Mouse (Mus musculus) liver, adult 2 months (tissue): ENCODE results near the gene Abhd5. TPM values are rescaled to one million over a fixed set of nuclear protein-coding genes. Genes with fewer than 3 reads are reported as not detected.

Experiments used
- DNase-seq: peaks from one replicate; pipeline ENCODE4 v3.0.0-alpha.2; 2011; ENCODE audit warnings: low read depth, low spot score; ENCODE audit errors: extremely low read depth
- H3K27ac ChIP-seq: fragments of 200-500 bp; replicated peaks from 2 replicates; pipeline ENCODE4 v1.5.1; 2012; ENCODE audit warnings: low read depth, mild to moderate bottlenecking, control low read depth, inconsistent platforms, low read length; ENCODE audit not compliant: insufficient read depth
- H3K27me3 ChIP-seq: fragments of 200-500 bp; 2 replicates; pipeline ENCODE4 v1.6.1; 2012; ENCODE audit warnings: mild to moderate bottlenecking, moderate library complexity, low read length, inconsistent platforms; ENCODE audit not compliant: control insufficient read depth, insufficient read depth
- H3K36me3 ChIP-seq: fragments of 200-500 bp; 2 replicates; pipeline ENCODE4 v1.6.1; 2012; ENCODE audit warnings: low read length, inconsistent platforms; ENCODE audit not compliant: control insufficient read depth, insufficient read depth
- H3K4me1 ChIP-seq: fragments of 200-500 bp; 2 replicates; pipeline ENCODE4 v1.6.1; 2011; ENCODE audit warnings: low read length; ENCODE audit not compliant: control insufficient read depth, insufficient read depth
- H3K4me3 ChIP-seq: fragments of 200-500 bp; 2 replicates; pipeline ENCODE4 v1.5.1; 2011; ENCODE audit warnings: low read depth, mild to moderate bottlenecking, control low read depth, low read length, moderate library complexity; ENCODE audit not compliant: insufficient read depth
- H3K79me2 ChIP-seq: fragments of 200-500 bp; 2 replicates; pipeline ENCODE4 v1.6.1; 2012; ENCODE audit warnings: inconsistent platforms, mild to moderate bottlenecking, low read length, moderate library complexity; ENCODE audit not compliant: control insufficient read depth, insufficient read depth
- H3K9ac ChIP-seq: fragments of 200-500 bp; 2 replicates; pipeline ENCODE4 v1.6.1; 2012; ENCODE audit warnings: low read depth, mild to moderate bottlenecking, control low read depth, inconsistent platforms, low read length
- CTCF ChIP-seq: fragments of 200-500 bp; IDR thresholded peaks from 2 replicates; pipeline ENCODE4 v1.5.1; 2011; ENCODE audit warnings: low read depth, low read length, control low read depth
- POLR2A ChIP-seq: fragments of 200-500 bp; IDR thresholded peaks from 2 replicates; pipeline ENCODE4 v1.6.1; 2011; ENCODE audit warnings: low read length, control low read depth; ENCODE audit not compliant: insufficient read depth; ENCODE audit errors: extremely low read depth
- WGBS: fragments of 180-500 bp; shearing (Covaris S2); methylation state at CpG from one replicate; pipeline ENCODE4 v1.1.7; 2018; 5-methylcytosine and 5-hydroxymethylcytosine counted together
- polyA plus RNA-seq: library from polyadenylated mRNA; depleted of rRNA; stranded (reverse); fragments of >200 nt; gene quantifications from 2 replicates; pipeline ENCODE4 v1.2.3, GENCODE M21; 2012
- total RNA-seq: library from RNA; depleted of rRNA; stranded (reverse); fragments of >200 nt; gene quantifications from 2 replicates; pipeline ENCODE4 v1.2.3, GENCODE M21; 2014

Abhd5 gene
- total and polyA plus RNA-seq, 2 experiments, result 15.9 to 19.5 TPM

GRCm38 (mm10) chr9:122380959-122381358 lies 29.6 kb downstream of the Abhd5 start:
- no peak overlapping the region for H3K4me3 ChIP-seq
- no peak for DNase-seq
- H3K36me3 ChIP-seq, result peaks cover 54% of the 10 kb centered on the region
- WGBS, result 95% methylated on average over 6 of the region's 6 CpGs
- H3K27me3 ChIP-seq, result no peaks in the 10 kb centered on the region
- peaks cover 3% of the 10 kb centered on the region for H3K4me1 ChIP-seq
- no peak overlapping the region for H3K27ac ChIP-seq
- no peaks in the 10 kb centered on the region for H3K79me2 ChIP-seq
- no peak for TF ChIP-seq CTCF
- TF ChIP-seq POLR2A, result no peak
- H3K9ac ChIP-seq, result no peak overlapping the region

- peaks cover 3% of the 10 kb centered on the region for H3K4me1 ChIP-seq
- H3K9ac ChIP-seq, result no peak overlapping the region
- H3K27ac ChIP-seq, result no peak overlapping the region
- no peak overlapping the region for H3K4me3 ChIP-seq
- H3K36me3 ChIP-seq, result peaks cover 48% of the 10 kb centered on the region
- no peak for TF ChIP-seq CTCF
- TF ChIP-seq POLR2A, result no peak
- no peaks in the 10 kb centered on the region for H3K27me3 ChIP-seq
- DNase-seq, result no peak
- H3K79me2 ChIP-seq, result no peaks in the 10 kb centered on the region
- WGBS, result 95% methylated on average over 6 of the region's 6 CpGs
These were observed 30.6 kb downstream of the Abhd5 start for GRCm38 (mm10) chr9:122382006-122382405.

- no peak for DNase-seq
- H3K27ac ChIP-seq, result no peak overlapping the region
- no peaks in the 10 kb centered on the region for H3K27me3 ChIP-seq
- H3K36me3 ChIP-seq, result peaks cover 24% of the 10 kb centered on the region
- H3K9ac ChIP-seq, result no peak overlapping the region
- no peak overlapping the region for H3K4me3 ChIP-seq
- no peaks in the 10 kb centered on the region for H3K4me1 ChIP-seq
- no peaks in the 10 kb centered on the region for H3K79me2 ChIP-seq
- no peak for TF ChIP-seq CTCF
- TF ChIP-seq POLR2A, result no peak
- 96% methylated on average over 3 of the region's 3 CpGs for WGBS
These were observed 34.6 kb downstream of the Abhd5 start for GRCm38 (mm10) chr9:122386015-122386414.

- TF ChIP-seq POLR2A (no peak), CTCF (no peak)
- H3K27me3 ChIP-seq, result no peaks in the 10 kb centered on the region
- DNase-seq, result peak; percentile 43
- no peak overlapping the region for H3K4me3 ChIP-seq
- no peaks in the 10 kb centered on the region for H3K4me1 ChIP-seq
- H3K79me2 ChIP-seq, result no peaks in the 10 kb centered on the region
- 59% methylated on average over 5 of the region's 5 CpGs for WGBS
- no peak overlapping the region for H3K9ac ChIP-seq
- peaks cover 1% of the 10 kb centered on the region; the same call in 1 of the 2 replicates for H3K36me3 ChIP-seq
- H3K27ac ChIP-seq, result no peak overlapping the region
These were observed 38.0 kb downstream of the Abhd5 start for GRCm38 (mm10) chr9:122389287-122389920.

- H3K79me2 ChIP-seq, result no peaks in the 10 kb centered on the region
- no peak overlapping the region for H3K9ac ChIP-seq
- TF ChIP-seq CTCF (no peak), POLR2A (no peak)
- peak overlapping the region; percentile 58; the same call in 1 of the 2 replicates for H3K27ac ChIP-seq
- peak; percentile 86 for DNase-seq
- no peaks in the 10 kb centered on the region for H3K27me3 ChIP-seq
- H3K4me1 ChIP-seq, result peaks cover 5% of the 10 kb centered on the region
- no peaks in the 10 kb centered on the region for H3K36me3 ChIP-seq
- H3K4me3 ChIP-seq, result no peak overlapping the region
- 35% methylated on average over 5 of the region's 5 CpGs for WGBS
These were observed 44.4 kb downstream of the Abhd5 start for GRCm38 (mm10) chr9:122395816-122396215.

- Histone ChIP-seq H3K79me2 (no peaks in the 10 kb centered on the region), H3K9ac (no peak overlapping the region), H3K4me3 (no peak overlapping the region), H3K27ac (no peak overlapping the region), H3K4me1 (peaks cover 5% of the 10 kb centered on the region), H3K36me3 (no peaks in the 10 kb centered on the region), H3K27me3 (no peaks in the 10 kb centered on the region)
- TF ChIP-seq CTCF (no peak), POLR2A (no peak)
- DNase-seq, result no peak
- 94% methylated on average over 1 of the region's 1 CpGs for WGBS
These were observed 45.7 kb downstream of the Abhd5 start for GRCm38 (mm10) chr9:122397156-122397555.
